Mouse (Mus musculus) midbrain, embryonic 15.5 days (tissue): ENCODE data around the gene Calcr. TPM values are rescaled to one million over a fixed set of nuclear protein-coding genes. Genes with fewer than 3 reads are reported as not detected.
"Not testable (repeated sequence)": the region's sequence is repeated elsewhere in the genome, so short reads cannot be mapped to it uniquely, and the experiment has no call there.

ENCODE experiments used
- ATAC-seq: fragments of 200-750 bp; cut with Nextera tagmentation; replicated peaks from 2 replicates; pipeline ENCODE4 v1.8.0; 2017; ENCODE audit warnings: moderate TSS enrichment
- H3K27ac ChIP-seq: fragments of 300-500 bp; sonication (generic); 2 replicates; pipeline ENCODE4 v1.5.1; 2015; ENCODE audit warnings: mild to moderate bottlenecking, inconsistent platforms
- H3K27me3 ChIP-seq: fragments of 300-500 bp; sonication (generic); replicated peaks from 2 replicates; pipeline ENCODE4 v1.6.1; 2015; ENCODE audit warnings: inconsistent platforms
- H3K36me3 ChIP-seq: fragments of 300-500 bp; sonication (generic); replicated peaks from 2 replicates; pipeline ENCODE4 v1.6.1; 2015; ENCODE audit warnings: inconsistent platforms
- H3K4me1 ChIP-seq: fragments of 300-500 bp; sonication (generic); 2 replicates; pipeline ENCODE4 v1.6.1; 2015; ENCODE audit warnings: inconsistent platforms
- H3K4me2 ChIP-seq: fragments of 300-500 bp; sonication (generic); 2 replicates; pipeline ENCODE4 v1.6.1; 2015; ENCODE audit warnings: inconsistent platforms, mild to moderate bottlenecking, moderate library complexity
- H3K4me3 ChIP-seq: fragments of 300-500 bp; sonication (generic); 2 replicates; pipeline ENCODE4 v1.5.1; 2015; ENCODE audit warnings: mild to moderate bottlenecking, inconsistent platforms
- H3K9ac ChIP-seq: fragments of 300-500 bp; sonication (generic); 2 replicates; pipeline ENCODE4 v1.6.1; 2015; ENCODE audit warnings: mild to moderate bottlenecking, inconsistent platforms
- H3K9me3 ChIP-seq: fragments of 300-500 bp; sonication (generic); 2 replicates; pipeline ENCODE4 v1.6.1; 2016; ENCODE audit warnings: inconsistent platforms
- WGBS: fragments of 180-500 bp; shearing (Covaris S2); methylation state at CpG from one replicate; pipeline ENCODE4 v1.1.7; 2015; ENCODE audit warnings: mixed read lengths; 5-methylcytosine and 5-hydroxymethylcytosine counted together
- microRNA counts: library from miRNA; unstranded; fragments of <30 nt; microRNA quantifications from one replicate; lab custom pipeline; 2016
- microRNA-seq: library from miRNA; unstranded; fragments of <30 nt; microRNA quantifications from one replicate; pipeline ENCODE4, GENCODE M21; 2016
- polyA plus RNA-seq: library from polyadenylated mRNA; unstranded; fragments of >200 nt; fragmentation: Nextera tagmentation; extraction: Ambion mirVana; gene quantifications from 2 replicates; pipeline ENCODE4 v1.2.1, GENCODE M21; 2015

The Calcr gene
- polyA plus RNA-seq, 1 experiment from 2014 or later, result 6.8 TPM

DNA sequence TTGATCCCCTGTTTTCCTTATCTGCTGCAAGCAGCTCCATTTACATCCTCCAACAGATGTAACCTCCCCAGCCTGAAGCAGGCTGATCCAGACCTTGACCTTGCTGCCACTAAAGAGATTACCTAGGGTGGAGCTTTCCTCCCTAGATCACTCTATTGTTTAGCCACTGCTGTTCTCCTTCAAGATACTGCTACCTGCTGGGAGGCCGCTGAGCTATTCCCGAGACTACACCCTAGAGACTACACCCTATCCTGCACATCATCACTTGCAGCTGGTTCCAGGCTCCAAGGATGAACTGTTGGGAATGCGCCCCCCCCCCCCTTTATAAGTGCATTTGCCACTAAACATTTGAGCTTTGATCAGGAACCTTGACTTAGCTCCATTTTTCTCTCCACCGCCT, 92.6 kb downstream of the Calcr start:
- not testable (repeated sequence) for H3K27ac ChIP-seq, H3K9ac ChIP-seq, H3K4me3 ChIP-seq, H3K4me2 ChIP-seq, H3K4me1 ChIP-seq, ATAC-seq, H3K36me3 ChIP-seq, H3K27me3 ChIP-seq, H3K9me3 ChIP-seq
- WGBS, result 75% methylated on average over 4 of the region's 4 CpGs

DNA sequence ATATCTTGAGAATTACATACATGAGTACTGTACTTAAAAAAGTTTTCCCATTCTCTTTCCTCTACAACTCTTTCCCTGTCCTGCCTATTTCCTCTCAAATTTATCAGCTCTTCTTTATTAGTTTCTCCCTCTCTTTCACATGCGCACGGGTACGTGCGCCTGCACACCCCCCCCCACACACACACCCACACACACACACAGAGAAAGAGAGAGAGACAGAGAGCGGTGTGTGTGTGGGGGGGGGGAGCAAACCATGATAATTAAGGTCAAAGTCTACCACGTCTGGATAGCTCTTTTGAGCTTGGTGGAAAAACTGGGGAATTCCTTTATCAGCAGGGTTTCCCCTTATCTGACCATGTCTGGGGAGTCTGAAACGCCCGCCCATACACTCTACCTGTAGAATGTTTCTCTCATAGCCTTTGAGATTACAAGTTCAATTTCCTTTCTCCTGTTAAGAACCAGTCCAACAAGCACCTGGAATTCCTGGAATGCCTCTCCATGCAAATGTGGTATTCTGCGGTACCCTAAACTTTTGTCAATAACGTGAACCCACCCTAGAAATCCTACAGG, 100.3 kb downstream of the Calcr start:
- Histone ChIP-seq H3K27ac (no peak overlapping the region), H3K4me2 (no peak overlapping the region), H3K36me3 (no peaks in the 10 kb centered on the region), H3K27me3 (no peaks in the 10 kb centered on the region), H3K4me3 (no peak overlapping the region), H3K4me1 (no peaks in the 10 kb centered on the region), H3K9me3 (no peaks in the 10 kb centered on the region), H3K9ac (no peak overlapping the region)
- ATAC-seq, result no peak
- 84% methylated on average over 10 of the region's 10 CpGs for WGBS

DNA sequence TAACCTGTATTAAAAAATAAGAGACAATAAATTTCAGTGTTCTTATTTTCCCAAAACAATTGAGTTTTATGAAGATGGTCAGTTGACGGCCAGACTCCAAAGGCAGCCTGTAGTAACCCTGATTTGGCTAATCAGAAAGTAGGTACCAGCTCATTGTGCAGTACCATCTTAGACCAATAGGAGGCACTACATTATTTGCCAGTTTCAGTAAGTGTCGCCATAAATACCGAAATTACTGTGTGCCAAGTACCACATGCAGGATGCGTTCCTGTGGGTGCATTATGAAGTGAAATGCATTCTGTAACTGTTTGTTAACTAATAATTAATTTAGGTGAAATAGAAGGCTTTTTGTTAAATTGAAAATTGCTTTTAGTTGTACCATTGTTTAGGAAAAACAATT, 106.1 kb downstream of the Calcr start:
- WGBS, result 96% methylated on average over 4 of the region's 4 CpGs
- Histone ChIP-seq H3K9ac (no peak overlapping the region), H3K4me2 (no peak overlapping the region), H3K27me3 (no peaks in the 10 kb centered on the region), H3K4me3 (no peak overlapping the region), H3K27ac (no peak overlapping the region), H3K9me3 (no peaks in the 10 kb centered on the region), H3K4me1 (no peaks in the 10 kb centered on the region), H3K36me3 (no peaks in the 10 kb centered on the region)
- ATAC-seq, result no peak

MicroRNAs within 50 kb of the gene (microRNA counts, 519-probe panel; counts per million panel counts)
- not detected for microRNA mmu-miR-489 (lab: Ali Mortazavi, UCI)
- microRNA mmu-miR-653 (lab: Ali Mortazavi, UCI), result not detected

Small RNAs within 50 kb of the gene (microRNA-seq; reads per million reads assigned to microRNA genes)
- gene Mir489 (0.92 reads per million), gene Mir653 (3.7 reads per million, percentile 18 among the genes with 10 or more reads in this experiment)

Other genes starting within 250 kb of the Calcr start
- gene Tfpi2, start 224.2 kb upstream of the Calcr start, polyA plus RNA-seq, result 0.45 and 0.77 TPM in 2 replicates
- not detected in 2 replicates for gene Gngt1, start 229.1 kb upstream of the Calcr start, polyA plus RNA-seq
- 23.8 and 25.2 TPM in 2 replicates for gene Gng11, start 239.2 kb upstream of the Calcr start, polyA plus RNA-seq